Mouse (Mus musculus) MEL (cell line): ENCODE measurements around the gene Rtf1. TPM values are rescaled to one million over a fixed set of nuclear protein-coding genes. Genes with fewer than 3 reads are reported as not detected.
"Not testable (repeated sequence)": the region's sequence is repeated elsewhere in the genome, so short reads cannot be mapped to it uniquely, and the experiment has no call there.

Experiments
- DNase-seq: peaks from one replicate; pipeline ENCODE4 v3.0.0; 2011; ENCODE audit warnings: low read depth, low spot score
- H3K27ac ChIP-seq: 2 replicates; pipeline ENCODE4 v1.5.1; 2012; ENCODE audit warnings: low read depth, mild to moderate bottlenecking, control low read depth, low read length, moderate library complexity; ENCODE audit not compliant: control insufficient read depth
- H3K27me3 ChIP-seq, 2 experiments: fragments of 150-350 bp in 1 of 2; sonication (generic) in 1 of 2; 2 replicates each; pipeline ENCODE4 v1.6.1; 2012; ENCODE audit warnings: low read length in 2 of 2, mild to moderate bottlenecking in 2 of 2, improper control_type of control experiment in 1 of 2, moderate library complexity in 1 of 2; ENCODE audit not compliant: insufficient read depth in 2 of 2, control insufficient read depth in 1 of 2
- H3K36me3 ChIP-seq, 2 experiments: 2 replicates each; pipeline ENCODE4 v1.6.1; 2012 to 2014; ENCODE audit warnings: low read length in 2 of 2, improper control_type of control experiment in 1 of 2, inconsistent platforms in 1 of 2, mild to moderate bottlenecking in 1 of 2; ENCODE audit not compliant: insufficient read depth in 2 of 2, control insufficient read depth in 1 of 2
- H3K4me1 ChIP-seq, 2 experiments: fragments of 150-350 bp in 1 of 2; sonication (generic) in 1 of 2; 2 replicates each; pipeline ENCODE4 v1.6.1; 2012; ENCODE audit warnings: low read length in 2 of 2, improper control_type of control experiment in 1 of 2, mild to moderate bottlenecking in 1 of 2; ENCODE audit not compliant: insufficient read depth in 2 of 2, control insufficient read depth in 1 of 2
- H3K4me3 ChIP-seq, 2 experiments: fragments of 150-350 bp in 1 of 2; sonication (generic) in 1 of 2; 2 replicates each; pipeline ENCODE4 v1.5.1; 2012; ENCODE audit warnings: low read depth in 2 of 2, low read length in 2 of 2, mild to moderate bottlenecking in 2 of 2, moderate library complexity in 2 of 2, control low read depth in 1 of 2, improper control_type of control experiment in 1 of 2; ENCODE audit not compliant: control insufficient read depth in 1 of 2, insufficient read depth in 1 of 2
- H3K79me2 ChIP-seq: 2 replicates; pipeline ENCODE4 v1.6.1; 2012; ENCODE audit warnings: mild to moderate bottlenecking, low read length, moderate library complexity; ENCODE audit not compliant: control insufficient read depth, poor library complexity, insufficient read depth
- H3K9ac ChIP-seq: 2 replicates; pipeline ENCODE4 v1.6.1; 2012; ENCODE audit warnings: low read depth, mild to moderate bottlenecking, control low read depth, low read length, moderate library complexity; ENCODE audit not compliant: control insufficient read depth, poor library complexity, severe bottlenecking
- H3K9me3 ChIP-seq: fragments of 150-350 bp; sonication (generic); replicated peaks from 2 replicates; pipeline ENCODE4 v1.6.1; 2012; ENCODE audit warnings: mild to moderate bottlenecking, low read length, improper control_type of control experiment, moderate library complexity; ENCODE audit not compliant: insufficient read depth
- CHD2 ChIP-seq: IDR thresholded peaks from 2 replicates; pipeline ENCODE4 v1.6.1; 2011; ENCODE audit warnings: low read length, improper control_type of control experiment
- CTCF ChIP-seq, 3 experiments: IDR thresholded peaks in 2 of 3; conservative IDR thresholded peaks in 1 of 3; 2 replicates each; pipeline ENCODE4 v1.5.1; 2011 to 2012; ENCODE audit warnings: low read length in 3 of 3, low read depth in 2 of 3, mild to moderate bottlenecking in 2 of 3, improper control_type of control experiment in 1 of 3, inconsistent platforms in 1 of 3, mixed read lengths in 1 of 3, moderate library complexity in 1 of 3; ENCODE audit not compliant: control insufficient read depth in 1 of 3, insufficient read depth in 1 of 3, poor library complexity in 1 of 3, severe bottlenecking in 1 of 3
- GABPA ChIP-seq: IDR thresholded peaks from 2 replicates; pipeline ENCODE4 v1.6.1; 2012; ENCODE audit warnings: low read depth, mild to moderate bottlenecking, inconsistent platforms, low read length, improper control_type of control experiment, moderate library complexity
- MAFK ChIP-seq: IDR thresholded peaks from 2 replicates; pipeline ENCODE4 v1.6.1; 2011; ENCODE audit warnings: low read depth, mild to moderate bottlenecking, low read length, improper control_type of control experiment, borderline replicate concordance
- MYC ChIP-seq: IDR thresholded peaks from 2 replicates; pipeline ENCODE4 v1.6.1; 2011; ENCODE audit warnings: low read depth, mild to moderate bottlenecking, low read length, improper control_type of control experiment, moderate library complexity
- NELFE ChIP-seq: IDR thresholded peaks from 2 replicates; pipeline ENCODE4 v1.6.1; 2011; ENCODE audit warnings: low read depth, low read length, improper control_type of control experiment
- POLR2AphosphoS2 ChIP-seq: IDR thresholded peaks from 2 replicates; pipeline ENCODE4 v1.6.1; 2011; ENCODE audit warnings: low read length, improper control_type of control experiment
- RCOR1 ChIP-seq: IDR thresholded peaks from 2 replicates; pipeline ENCODE4 v1.6.1; 2012; ENCODE audit warnings: low read depth, mild to moderate bottlenecking, inconsistent platforms, low read length, improper control_type of control experiment
- ZC3H11A ChIP-seq: IDR thresholded peaks from 2 replicates; pipeline ENCODE4 v1.6.1; 2012; ENCODE audit warnings: low read depth, mild to moderate bottlenecking, inconsistent platforms, low read length, improper control_type of control experiment
- ZKSCAN1 ChIP-seq: IDR thresholded peaks from 2 replicates; pipeline ENCODE4 v1.6.1; 2012; ENCODE audit warnings: low read depth, mild to moderate bottlenecking, inconsistent platforms, low read length, improper control_type of control experiment, moderate library complexity
- polyA plus RNA-seq, 2 experiments: library from polyadenylated mRNA; stranded (reverse) in 1 of 2; unstranded in 1 of 2; fragments of >175 nt in 1 of 2; fragments of >200 nt in 1 of 2; gene quantifications; 2 replicates each; pipeline versions ENCODE4 v1.2.1 to v1.2.4; 2012; ENCODE audit warnings: low replicate concordance in 2 of 2, low read depth in 1 of 2; ENCODE audit not compliant: insufficient read length in 2 of 2, insufficient read depth in 1 of 2, missing spikeins in 1 of 2
- total RNA-seq: library from RNA; depleted of rRNA; stranded (reverse); fragments of 300-350 nt; gene quantifications from 2 replicates; pipeline ENCODE4 v1.2.3, GENCODE M21; 2012

Rtf1 gene
- total and polyA plus RNA-seq, 3 experiments = 10.6 to 46.0 TPM; not detected in 1

- no peaks in the 10 kb centered on the region for H3K9me3 ChIP-seq
- H3K4me3 ChIP-seq = no peak overlapping the region
- no peaks in the 10 kb centered on the region for H3K27me3 ChIP-seq
- no peaks in the 10 kb centered on the region for H3K79me2 ChIP-seq
- peak; percentile 26 for DNase-seq
- TF ChIP-seq ZKSCAN1 = no peak
- TF ChIP-seq POLR2AphosphoS2 = no peak
- no peak for TF ChIP-seq CTCF (IDR thresholded peaks at IDR 0.05 in 2 of 3, conservative IDR thresholded peaks at IDR 0.05 in 1 of 3; ENCODE audit: control insufficient read depth in 1 of 3, insufficient read depth in 1 of 3, low read depth in 2 of 3, low read length in 3 of 3, poor library complexity in 1 of 3, severe bottlenecking in 1 of 3)
- no peak for TF ChIP-seq CHD2
- TF ChIP-seq, all 39 proteins: peak for 0
- peaks cover 0 to 22% of the 10 kb centered on the region in 2 experiments; a peak in 2 of 4 replicates for H3K36me3 ChIP-seq
- no peak overlapping the region for H3K27ac ChIP-seq
- H3K9ac ChIP-seq = no peak overlapping the region
- H3K4me1 ChIP-seq = no peaks in the 10 kb centered on the region
Observed at GRCm38 (mm10) chr2:119710011-119710410, 35.1 kb downstream of the Rtf1 start.

DNA sequence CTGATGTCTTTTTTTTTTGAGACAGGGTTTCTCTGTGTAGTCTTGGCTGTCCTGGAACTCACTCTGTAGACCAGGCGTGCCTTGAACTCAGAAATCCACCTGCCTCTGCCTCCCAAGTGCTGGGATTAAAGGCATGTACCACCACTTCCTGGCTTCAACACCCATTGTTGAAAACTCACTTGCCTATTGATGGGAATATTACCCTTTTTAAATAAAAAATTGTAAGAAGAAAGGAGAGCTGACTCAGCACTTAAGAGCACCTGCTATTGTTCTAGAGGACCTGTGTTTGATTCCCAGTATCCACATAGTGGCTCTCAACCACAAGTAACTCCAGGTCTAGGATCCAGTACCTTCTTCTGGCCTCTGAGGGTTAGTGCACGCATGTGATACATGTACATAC lies 41.0 kb downstream of the Rtf1 start:
- peak; percentile 33; the same call in 1 of the 2 replicates for TF ChIP-seq MAFK
- TF ChIP-seq, all 39 proteins: peak for 1; not testable (repeated sequence) for 38
- not testable (repeated sequence) for H3K4me3 ChIP-seq, H3K9me3 ChIP-seq, H3K4me1 ChIP-seq, H3K27ac ChIP-seq, H3K79me2 ChIP-seq, DNase-seq, H3K9ac ChIP-seq, H3K27me3 ChIP-seq
- H3K36me3 ChIP-seq = peaks cover 0 to 27% of the 10 kb centered on the region in 2 experiments; a peak in 2 of 4 replicates

DNA sequence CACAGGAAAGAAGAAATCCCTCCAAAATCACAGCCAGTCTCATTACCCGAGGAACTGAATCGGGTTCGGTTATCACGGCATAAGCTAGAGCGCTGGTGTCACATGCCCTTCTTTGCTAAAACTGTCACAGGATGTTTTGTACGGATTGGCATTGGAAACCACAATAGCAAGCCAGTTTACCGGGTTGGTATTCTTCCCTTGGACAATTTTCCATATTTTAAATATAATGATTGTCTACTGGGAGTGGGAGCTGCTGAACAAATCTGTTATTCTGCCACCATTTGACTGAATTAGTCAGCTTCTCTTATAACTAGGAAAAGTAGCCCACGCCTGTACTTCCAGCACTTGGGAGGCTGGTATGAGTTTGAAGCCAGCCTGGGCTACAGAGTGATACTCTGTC lies 46.2 kb downstream of the Rtf1 start:
- no peaks in the 10 kb centered on the region for H3K79me2 ChIP-seq
- DNase-seq = no peak
- H3K9ac ChIP-seq = no peak overlapping the region
- peaks cover 0 to 9% of the 10 kb centered on the region in 2 experiments; a peak in 3 of 4 replicates for H3K4me1 ChIP-seq
- H3K27ac ChIP-seq = no peak overlapping the region
- no peaks in the 10 kb centered on the region for H3K27me3 ChIP-seq
- no peaks in the 10 kb centered on the region for H3K9me3 ChIP-seq
- TF ChIP-seq RCOR1 = no peak
- no peak for TF ChIP-seq GABPA
- no peak for TF ChIP-seq NELFE
- TF ChIP-seq ZC3H11A = no peak
- TF ChIP-seq POLR2AphosphoS2 = no peak
- no peak for TF ChIP-seq MAFK
- no peak for TF ChIP-seq MYC
- H3K4me3 ChIP-seq = no peak overlapping the region
- H3K36me3 ChIP-seq = peaks cover 10 to 25% of the 10 kb centered on the region in 2 experiments; a peak in 3 of 4 replicates
